Mouse (Mus musculus) hindbrain, postnatal 0 days (tissue): ENCODE results near the gene Nudcd3. TPM values are rescaled to one million over a fixed set of nuclear protein-coding genes. Genes with fewer than 3 reads are reported as not detected.

Source experiments
- ATAC-seq: fragments of 200-750 bp; cut with Nextera tagmentation; 2 replicates; pipeline ENCODE4 v1.8.0; 2017; ENCODE audit warnings: mild to moderate bottlenecking, moderate TSS enrichment, moderate library complexity
- DNase-seq: peaks from one replicate; pipeline ENCODE4 v3.0.0-alpha.2; 2015; ENCODE audit warnings: low spot score
- H3K27ac ChIP-seq: fragments of 300-500 bp; sonication (generic); 2 replicates; pipeline ENCODE4 v1.5.1; 2014; ENCODE audit warnings: mild to moderate bottlenecking
- H3K27me3 ChIP-seq: fragments of 300-500 bp; sonication (generic); 2 replicates; pipeline ENCODE4 v1.6.1; 2014; ENCODE audit warnings: low read length, mixed read lengths; ENCODE audit not compliant: insufficient read depth
- H3K36me3 ChIP-seq: fragments of 300-500 bp; sonication (generic); 2 replicates; pipeline ENCODE4 v1.6.1; 2014; ENCODE audit warnings: low read length, mixed read lengths; ENCODE audit not compliant: insufficient read depth
- H3K4me1 ChIP-seq: fragments of 300-500 bp; sonication (generic); 2 replicates; pipeline ENCODE4 v1.6.1; 2014; ENCODE audit warnings: antibody characterized with exemption, low read length, mixed read lengths; ENCODE audit not compliant: insufficient read depth
- H3K4me2 ChIP-seq: fragments of 300-500 bp; sonication (generic); 2 replicates; pipeline ENCODE4 v1.6.1; 2014; ENCODE audit warnings: low read depth, mild to moderate bottlenecking, low read length, moderate library complexity, mixed read lengths
- H3K4me3 ChIP-seq: fragments of 300-500 bp; sonication (generic); 2 replicates; pipeline ENCODE4 v1.5.1; 2014; ENCODE audit warnings: low read length
- H3K9ac ChIP-seq: fragments of 300-500 bp; sonication (generic); replicated peaks from 2 replicates; pipeline ENCODE4 v1.6.1; 2014; ENCODE audit warnings: mild to moderate bottlenecking, low read length, moderate library complexity, mixed read lengths
- H3K9me3 ChIP-seq: fragments of 300-500 bp; sonication (generic); 2 replicates; pipeline ENCODE4 v1.6.1; 2016; ENCODE audit warnings: low read length, mixed read lengths
- CTCF ChIP-seq: IDR thresholded peaks from 2 replicates; pipeline ENCODE4 v1.5.1; 2016; ENCODE audit warnings: antibody characterized with exemption, control low read depth, low read depth
- WGBS: fragments of 180-500 bp; shearing (Covaris S2); extraction: QIAGEN DNeasy Blood & Tissue Kit; methylation state at CpG from one replicate; pipeline ENCODE4 v1.1.7; 2014; 5-methylcytosine and 5-hydroxymethylcytosine counted together
- polyA plus RNA-seq: library from polyadenylated mRNA; unstranded; fragments of >200 nt; fragmentation: Nextera tagmentation; extraction: Ambion mirVana; gene quantifications from 2 replicates; pipeline ENCODE4 v1.2.1, GENCODE M21; 2015
- total RNA-seq: library from RNA; depleted of rRNA; stranded (reverse); fragments of >200 nt; gene quantifications from 2 replicates; pipeline ENCODE4 v1.2.3, GENCODE M21; 2014

Nudcd3 gene
- total and polyA plus RNA-seq, 2 experiments from 2014 or later: 63.6 to 66.7 TPM

GRCm38 (mm10) chr11:6218189-6218896 lies 18.1 kb upstream of the Nudcd3 start:
- no peaks in the 10 kb centered on the region for H3K9me3 ChIP-seq
- no peak overlapping the region for H3K4me3 ChIP-seq
- ATAC-seq: no peak
- no peaks in the 10 kb centered on the region for H3K27me3 ChIP-seq
- WGBS: 84% methylated on average over 11 of the region's 11 CpGs
- no peak overlapping the region for H3K27ac ChIP-seq
- no peaks in the 10 kb centered on the region for H3K36me3 ChIP-seq
- H3K4me2 ChIP-seq: no peak overlapping the region
- DNase-seq: no peak
- no peak overlapping the region for H3K9ac ChIP-seq
- TF ChIP-seq CTCF: no peak
- no peaks in the 10 kb centered on the region for H3K4me1 ChIP-seq

GRCm38 (mm10) chr11:6216834-6217233 lies 16.6 kb upstream of the Nudcd3 start:
- Histone ChIP-seq H3K4me2 (no peak overlapping the region), H3K9me3 (no peaks in the 10 kb centered on the region), H3K36me3 (no peaks in the 10 kb centered on the region), H3K27ac (no peak overlapping the region), H3K4me1 (no peaks in the 10 kb centered on the region), H3K9ac (no peak overlapping the region), H3K4me3 (no peak overlapping the region), H3K27me3 (no peaks in the 10 kb centered on the region)
- WGBS: 53% methylated on average over 3 of the region's 3 CpGs
- no peak for ATAC-seq
- TF ChIP-seq CTCF: no peak
- no peak for DNase-seq

GRCm38 (mm10) chr11:6208158-6208557 lies 7.9 kb upstream of the Nudcd3 start:
- 94% methylated on average over 1 of the region's 1 CpGs for WGBS
- H3K9ac ChIP-seq: no peak overlapping the region
- H3K4me1 ChIP-seq: no peaks in the 10 kb centered on the region
- H3K4me3 ChIP-seq: no peak overlapping the region
- H3K27ac ChIP-seq: no peak overlapping the region
- H3K27me3 ChIP-seq: no peaks in the 10 kb centered on the region
- no peak overlapping the region for H3K4me2 ChIP-seq
- DNase-seq: no peak
- no peaks in the 10 kb centered on the region for H3K36me3 ChIP-seq
- no peak for ATAC-seq
- 0 out of 2 replicates have a peak, but pooled peaks cover 3% of the 10 kb centered on the region for H3K9me3 ChIP-seq
- TF ChIP-seq CTCF: no peak

- Histone ChIP-seq H3K36me3 (no peaks in the 10 kb centered on the region), H3K27ac (no peak overlapping the region), H3K9me3 (0 out of 2 replicates have a peak, but pooled peaks cover 3% of the 10 kb centered on the region), H3K4me3 (no peak overlapping the region), H3K9ac (no peak overlapping the region), H3K27me3 (no peaks in the 10 kb centered on the region), H3K4me1 (no peaks in the 10 kb centered on the region), H3K4me2 (no peak overlapping the region)
- no peak for DNase-seq
- no peak for TF ChIP-seq CTCF
- no peak for ATAC-seq
- WGBS: 83% methylated on average over 2 of the region's 2 CpGs
Measured at GRCm38 (mm10) chr11:6207090-6207489, 6.9 kb upstream of the Nudcd3 start.

- no peak for DNase-seq
- Histone ChIP-seq H3K4me1 (peaks cover 12% of the 10 kb centered on the region; the same call in 1 of the 2 replicates), H3K4me2 (peak overlapping the region; percentile 91), H3K4me3 (peak overlapping the region; percentile 92), H3K9ac (peak overlapping the region; percentile 87), H3K9me3 (no peaks in the 10 kb centered on the region), H3K36me3 (no peaks in the 10 kb centered on the region), H3K27ac (peak overlapping the region; percentile 93), H3K27me3 (no peaks in the 10 kb centered on the region)
- no peak for TF ChIP-seq CTCF
- WGBS: 22% methylated on average over 9 of the region's 9 CpGs
- ATAC-seq: peak; percentile 8; the same call in 1 of the 2 replicates
Measured at GRCm38 (mm10) chr11:6200570-6200969, 355 bp upstream of the Nudcd3 start.

- peak within 1 kb of the TSS; percentile 92 for H3K4me3 ChIP-seq
- H3K36me3 ChIP-seq: no peaks in the 10 kb centered on the region
- H3K27me3 ChIP-seq: no peaks in the 10 kb centered on the region
- no peak for TF ChIP-seq CTCF
- no peaks in the 10 kb centered on the region for H3K9me3 ChIP-seq
- H3K4me2 ChIP-seq: peak within 1 kb of the TSS; percentile 91
- H3K9ac ChIP-seq: peak within 1 kb of the TSS; percentile 87
- peak; percentile 74 for ATAC-seq
- peak within 1 kb of the TSS; percentile 93 for H3K27ac ChIP-seq
- 1% methylated on average over 35 of the region's 35 CpGs for WGBS
- peak; percentile 34 for DNase-seq
- peaks cover 12% of the 10 kb centered on the region; the same call in 1 of the 2 replicates for H3K4me1 ChIP-seq
Measured at GRCm38 (mm10) chr11:6199410-6200086, 667 bp downstream of the Nudcd3 start, which contains the start of gene A730071L15Rik. Gene A730071L15Rik (plus strand): TSS chr11:6200029.
